Mouse (Mus musculus): ENCODE results near the gene Smpd1. TPM values are rescaled to one million over a fixed set of nuclear protein-coding genes. Genes with fewer than 3 reads are reported as not detected.

Gene Smpd1
- 52.4 and 54.6 TPM in 2 replicates for polyA plus RNA-seq (2016; fragmentation: Nextera tagmentation; extraction: Ambion mirVana)

- 2% methylated on average over 26 of the region's 26 CpGs for WGBS
- peak; percentile 96 for ATAC-seq (ENCODE audit: insufficient number of reproducible peaks, low FRiP score)
- H3K36me3 ChIP-seq, result peaks cover 36% of the 10 kb centered on the region
Observed at GRCm38 (mm10) chr7:105554212-105554942, at the start of gene Smpd1. Gene Smpd1, plus strand, starts transcription at chr7:105554360.

GRCm38 (mm10) chr7:105507257-105507656, 46.9 kb upstream of the Smpd1 start:
- no peak overlapping the region for H3K4me2 ChIP-seq
- no peaks in the 10 kb centered on the region for H3K36me3 ChIP-seq
- no peak for ATAC-seq (ENCODE audit: insufficient number of reproducible peaks, low FRiP score)
- H3K9me3 ChIP-seq (replicated peaks), result no peaks in the 10 kb centered on the region
- no peak overlapping the region for H3K27ac ChIP-seq (ENCODE audit: poor library complexity, severe bottlenecking)
- WGBS, result 48% methylated on average over 4 of the region's 4 CpGs
- H3K4me1 ChIP-seq (replicated peaks), result peaks cover 6% of the 10 kb centered on the region; the same call in 1 of the 2 replicates
- H3K27me3 ChIP-seq (replicated peaks), result no peaks in the 10 kb centered on the region
- H3K9ac ChIP-seq, result no peak overlapping the region
- H3K4me3 ChIP-seq, result no peak overlapping the region

More at GRCm38 (mm10) chr7:105554212-105554942, at the start of gene Smpd1:
- H3K4me3 ChIP-seq, result peak within 1 kb of the TSS; percentile 72
- no peaks in the 10 kb centered on the region for H3K9me3 ChIP-seq (replicated peaks)
- peaks cover 13% of the 10 kb centered on the region for H3K4me1 ChIP-seq (replicated peaks)
- no peaks in the 10 kb centered on the region for H3K27me3 ChIP-seq (replicated peaks)
- H3K4me2 ChIP-seq, result peak within 1 kb of the TSS; percentile 72
- peak within 1 kb of the TSS; percentile 75 for H3K9ac ChIP-seq
- H3K27ac ChIP-seq (ENCODE audit: poor library complexity, severe bottlenecking), result peak within 1 kb of the TSS; percentile 52

- Histone ChIP-seq H3K27ac (ENCODE audit: poor library complexity, severe bottlenecking) (no peak overlapping the region), H3K4me2 (no peak overlapping the region), H3K4me1 (replicated peaks) (peaks cover 15% of the 10 kb centered on the region), H3K4me3 (no peak overlapping the region), H3K36me3 (no peaks in the 10 kb centered on the region), H3K9ac (no peak overlapping the region), H3K27me3 (replicated peaks) (no peaks in the 10 kb centered on the region), H3K9me3 (replicated peaks) (no peaks in the 10 kb centered on the region)
- WGBS, result 39% methylated on average over 5 of the region's 5 CpGs
- peak; percentile 29; the same call in 1 of the 2 replicates for ATAC-seq (ENCODE audit: insufficient number of reproducible peaks, low FRiP score)
Observed at GRCm38 (mm10) chr7:105510143-105510542, 44.0 kb upstream of the Smpd1 start.

GRCm38 (mm10) chr7:105513845-105514291, 40.3 kb upstream of the Smpd1 start:
- Histone ChIP-seq H3K4me3 (no peak overlapping the region), H3K4me2 (no peak overlapping the region), H3K27me3 (replicated peaks) (no peaks in the 10 kb centered on the region), H3K27ac (ENCODE audit: poor library complexity, severe bottlenecking) (no peak overlapping the region), H3K9ac (no peak overlapping the region), H3K9me3 (replicated peaks) (no peaks in the 10 kb centered on the region), H3K36me3 (no peaks in the 10 kb centered on the region), H3K4me1 (replicated peaks) (peaks cover 15% of the 10 kb centered on the region)
- 37% methylated on average over 5 of the region's 5 CpGs for WGBS
- no peak for ATAC-seq (ENCODE audit: insufficient number of reproducible peaks, low FRiP score)

- H3K4me2 ChIP-seq, result no peak overlapping the region
- H3K4me3 ChIP-seq, result no peak overlapping the region
- ATAC-seq (ENCODE audit: insufficient number of reproducible peaks, low FRiP score), result no peak
- no peaks in the 10 kb centered on the region for H3K36me3 ChIP-seq
- no peak overlapping the region for H3K27ac ChIP-seq (ENCODE audit: poor library complexity, severe bottlenecking)
- H3K9me3 ChIP-seq (replicated peaks), result no peaks in the 10 kb centered on the region
- H3K27me3 ChIP-seq (replicated peaks), result no peaks in the 10 kb centered on the region
- H3K4me1 ChIP-seq (replicated peaks), result peaks cover 15% of the 10 kb centered on the region
- 45% methylated on average over 5 of the region's 5 CpGs for WGBS
- no peak overlapping the region for H3K9ac ChIP-seq
Observed at GRCm38 (mm10) chr7:105514561-105514960, 39.6 kb upstream of the Smpd1 start.

- no peak overlapping the region for H3K4me2 ChIP-seq
- H3K36me3 ChIP-seq, result no peaks in the 10 kb centered on the region
- no peak overlapping the region for H3K27ac ChIP-seq (ENCODE audit: poor library complexity, severe bottlenecking)
- H3K4me3 ChIP-seq, result no peak overlapping the region
- H3K4me1 ChIP-seq (replicated peaks), result peaks cover 14% of the 10 kb centered on the region
- H3K9ac ChIP-seq, result no peak overlapping the region
- ATAC-seq (ENCODE audit: insufficient number of reproducible peaks, low FRiP score), result no peak
- H3K27me3 ChIP-seq (replicated peaks), result no peaks in the 10 kb centered on the region
- 10% methylated on average over 5 of the region's 5 CpGs for WGBS
- no peaks in the 10 kb centered on the region for H3K9me3 ChIP-seq (replicated peaks)
Observed at GRCm38 (mm10) chr7:105515178-105515577, 39.0 kb upstream of the Smpd1 start.

- Histone ChIP-seq H3K4me3 (no peak overlapping the region), H3K9me3 (replicated peaks) (no peaks in the 10 kb centered on the region), H3K36me3 (no peaks in the 10 kb centered on the region), H3K27ac (ENCODE audit: poor library complexity, severe bottlenecking) (no peak overlapping the region), H3K4me1 (replicated peaks) (peaks cover 13% of the 10 kb centered on the region), H3K4me2 (no peak overlapping the region), H3K9ac (no peak overlapping the region), H3K27me3 (replicated peaks) (no peaks in the 10 kb centered on the region)
- no peak for ATAC-seq (ENCODE audit: insufficient number of reproducible peaks, low FRiP score)
- WGBS, result 42% methylated on average over 9 of the region's 9 CpGs
Observed at GRCm38 (mm10) chr7:105516669-105517360, 37.3 kb upstream of the Smpd1 start.

GRCm38 (mm10) chr7:105519336-105519735, 34.8 kb upstream of the Smpd1 start:
- 65% methylated on average over 11 of the region's 11 CpGs for WGBS
- no peaks in the 10 kb centered on the region for H3K36me3 ChIP-seq
- ATAC-seq (ENCODE audit: insufficient number of reproducible peaks, low FRiP score), result no peak

GRCm38 (mm10) chr7:105519771-105520170, 34.4 kb upstream of the Smpd1 start:
- ATAC-seq (ENCODE audit: insufficient number of reproducible peaks, low FRiP score), result no peak

More at GRCm38 (mm10) chr7:105519336-105519735, 34.8 kb upstream of the Smpd1 start:
- H3K4me1 ChIP-seq (replicated peaks), result peaks cover 9% of the 10 kb centered on the region
- no peak overlapping the region for H3K4me2 ChIP-seq
- H3K27ac ChIP-seq (ENCODE audit: poor library complexity, severe bottlenecking), result no peak overlapping the region
- H3K9me3 ChIP-seq (replicated peaks), result no peaks in the 10 kb centered on the region
- H3K4me3 ChIP-seq, result no peak overlapping the region
- no peaks in the 10 kb centered on the region for H3K27me3 ChIP-seq (replicated peaks)
- H3K9ac ChIP-seq, result no peak overlapping the region

GRCm38 (mm10) chr7:105520201-105520600, 34.0 kb upstream of the Smpd1 start:
- no peak overlapping the region for H3K4me3 ChIP-seq
- H3K27me3 ChIP-seq (replicated peaks), result no peaks in the 10 kb centered on the region
- no peak for ATAC-seq (ENCODE audit: insufficient number of reproducible peaks, low FRiP score)
- H3K4me1 ChIP-seq (replicated peaks), result peaks cover 4% of the 10 kb centered on the region
- H3K36me3 ChIP-seq, result no peaks in the 10 kb centered on the region
- no peaks in the 10 kb centered on the region for H3K9me3 ChIP-seq (replicated peaks)
- 30% methylated on average over 6 of the region's 6 CpGs for WGBS
- H3K27ac ChIP-seq (ENCODE audit: poor library complexity, severe bottlenecking), result no peak overlapping the region
- H3K4me2 ChIP-seq, result no peak overlapping the region
- H3K9ac ChIP-seq, result no peak overlapping the region

More at GRCm38 (mm10) chr7:105519771-105520170, 34.4 kb upstream of the Smpd1 start:
- H3K9me3 ChIP-seq (replicated peaks), result no peaks in the 10 kb centered on the region
- no peaks in the 10 kb centered on the region for H3K36me3 ChIP-seq
- H3K27me3 ChIP-seq (replicated peaks), result no peaks in the 10 kb centered on the region
- H3K4me2 ChIP-seq, result no peak overlapping the region
- no peak overlapping the region for H3K9ac ChIP-seq
- H3K27ac ChIP-seq (ENCODE audit: poor library complexity, severe bottlenecking), result no peak overlapping the region
- no peak overlapping the region for H3K4me3 ChIP-seq
- peaks cover 8% of the 10 kb centered on the region for H3K4me1 ChIP-seq (replicated peaks)
- WGBS, result 66% methylated on average over 2 of the region's 2 CpGs

GRCm38 (mm10) chr7:105524222-105524621, 29.9 kb upstream of the Smpd1 start:
- no peak overlapping the region for H3K4me3 ChIP-seq
- no peak overlapping the region for H3K9ac ChIP-seq
- no peaks in the 10 kb centered on the region for H3K27me3 ChIP-seq (replicated peaks)
- H3K36me3 ChIP-seq, result no peaks in the 10 kb centered on the region
- H3K4me2 ChIP-seq, result no peak overlapping the region
- no peaks in the 10 kb centered on the region for H3K9me3 ChIP-seq (replicated peaks)
- ATAC-seq (ENCODE audit: insufficient number of reproducible peaks, low FRiP score), result no peak
- H3K4me1 ChIP-seq (replicated peaks), result peaks cover 7% of the 10 kb centered on the region; the same call in 1 of the 2 replicates
- H3K27ac ChIP-seq (ENCODE audit: poor library complexity, severe bottlenecking), result no peak overlapping the region
- 94% methylated on average over 2 of the region's 2 CpGs for WGBS

Measured in heart, embryonic 12.5 days (tissue).